ENCODE assay signal across 8 mouse cellular contexts in the genomic region with DNA sequence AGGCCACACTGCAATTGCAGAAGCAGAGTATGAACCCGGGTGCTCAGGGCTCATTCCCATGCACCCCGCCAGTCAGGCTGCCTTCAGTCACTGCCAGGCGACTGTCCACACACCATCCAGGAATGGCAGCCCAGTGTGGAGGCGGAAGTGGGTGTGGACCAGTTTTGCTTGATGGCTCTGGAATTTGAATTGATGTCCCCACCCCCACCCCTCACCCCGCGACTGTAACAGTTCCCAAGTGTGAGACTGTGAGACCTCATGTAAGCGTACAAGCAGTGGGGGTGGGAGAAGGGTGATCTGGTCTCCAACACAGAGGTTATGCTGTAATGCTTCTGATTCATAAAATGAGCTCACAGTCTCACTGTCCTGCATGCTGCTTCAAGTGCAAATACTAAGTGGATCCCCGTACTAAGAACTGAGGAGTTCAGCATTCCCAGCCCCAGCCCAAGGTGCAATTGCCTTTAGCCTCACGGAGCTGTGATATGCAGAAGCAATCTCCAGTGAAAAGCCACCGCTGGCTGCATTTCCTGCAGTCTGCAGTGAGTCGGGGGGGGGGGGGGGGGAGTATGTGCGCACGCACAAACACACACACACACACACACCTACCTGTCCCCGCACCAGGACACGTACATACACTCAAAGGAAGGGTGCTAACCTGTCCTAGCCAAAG. TPM values are rescaled to one million over a fixed set of nuclear protein-coding genes. Genes with fewer than 3 reads are reported as not detected.
DNase-seq lines count a peak whose midpoint lies in the region; ATAC-seq and TF ChIP-seq lines count a peak whose summit lies in the region.

No protein-coding gene starts in this region.

- H3K4me3 ChIP-seq in lung, embryonic 15.5 days, result no peak overlapping the region
- peak overlapping the region; percentile 12; the same call in 1 of the 2 replicates for H3K4me3 ChIP-seq in brown adipose tissue, adult 24 weeks (ENCODE audit: insufficient read depth, low read depth, low read length)
- H3K4me3 ChIP-seq in intestine, embryonic 15.5 days (replicated peaks), result no peak overlapping the region
- H3K4me3 ChIP-seq in myocyte, result no peak overlapping the region

- 31% methylated on average over 13 of the region's 15 CpGs for WGBS in lung, embryonic 15.5 days
- 43% methylated on average over 15 of the region's 15 CpGs for WGBS in intestine, embryonic 15.5 days

- H3K4me1 ChIP-seq in lung, embryonic 15.5 days, result peaks cover 81% of the 10 kb centered on the region
- H3K4me1 ChIP-seq in brown adipose tissue, adult 24 weeks (ENCODE audit: control insufficient read depth, insufficient read depth, insufficient read length, low read length), result peaks cover 61% of the 10 kb centered on the region
- peaks cover 74% of the 10 kb centered on the region for H3K4me1 ChIP-seq in intestine, embryonic 15.5 days (replicated peaks)

- no peak overlapping the region for H3ac ChIP-seq in myocyte (ENCODE audit: control insufficient read depth, insufficient read length)

- H3K27ac ChIP-seq in lung, embryonic 15.5 days, result 0 out of 2 replicates have a peak overlapping the region, but pooled peaks have one; percentile 15
- H3K27ac ChIP-seq in brown adipose tissue, adult 24 weeks (replicated peaks; ENCODE audit: low read depth, low read length), result no peak overlapping the region
- H3K27ac ChIP-seq in intestine, embryonic 15.5 days, result no peak overlapping the region

- peak; percentile 24 for TF ChIP-seq POLR2A in myocyte (IDR thresholded peaks at IDR 0.05; ENCODE audit: insufficient read length, low read depth)

- no peaks in the 10 kb centered on the region for H3K9me3 ChIP-seq in lung, embryonic 15.5 days
- H3K9me3 ChIP-seq in intestine, embryonic 15.5 days, result no peaks in the 10 kb centered on the region

- no peak for DNase-seq in lung, adult 18-20 months
- no peak for DNase-seq in cerebellum, adult 8-10 months
- no peak for DNase-seq in ovary, adult 18-20 months (ENCODE audit: low spot score)

- H3K9ac ChIP-seq in lung, embryonic 15.5 days, result no peak overlapping the region
- H3K9ac ChIP-seq in intestine, embryonic 15.5 days, result 0 out of 2 replicates have a peak overlapping the region, but pooled peaks have one; percentile 3

- H3K27me3 ChIP-seq in lung, embryonic 15.5 days, result no peaks in the 10 kb centered on the region
- no peaks in the 10 kb centered on the region for H3K27me3 ChIP-seq in intestine, embryonic 15.5 days (replicated peaks)
- H3K27me3 ChIP-seq in myocyte (ENCODE audit: control insufficient read depth, insufficient read depth, insufficient read length), result no peaks in the 10 kb centered on the region

- peak overlapping the region; percentile 94 for H3K4me2 ChIP-seq in lung, embryonic 15.5 days
- H3K4me2 ChIP-seq in intestine, embryonic 15.5 days (replicated peaks), result peak overlapping the region; percentile 26
- peak overlapping the region; percentile 93 for H3K4me2 ChIP-seq in myocyte (ENCODE audit: low read depth)

- no peaks in the 10 kb centered on the region for H3K36me3 ChIP-seq in lung, embryonic 15.5 days
- peaks cover 8% of the 10 kb centered on the region; the same call in 1 of the 2 replicates for H3K36me3 ChIP-seq in intestine, embryonic 15.5 days
- H3K36me3 ChIP-seq in myocyte (ENCODE audit: control insufficient read depth, insufficient read depth), result peaks cover 6% of the 10 kb centered on the region

- no peak for ATAC-seq in lung, embryonic 15.5 days (ENCODE audit: borderline replicate concordance, extremely low read depth, low FRiP score, low TSS enrichment)
- no peak for ATAC-seq in intestine, embryonic 15.5 days
- ATAC-seq in inflammation-experienced regulatory T-cells, adult 6 months, result no peak

- peaks cover 76% of the 10 kb centered on the region for H3K79me2 ChIP-seq in myocyte (ENCODE audit: control insufficient read depth, insufficient read depth)

TF ChIP-seq in myocyte, 11 proteins besides CTCF, POLR2A, EP300 and RAD21:
- TF ChIP-seq E2F4 (IDR thresholded peaks at IDR 0.05; ENCODE audit: insufficient read depth), result no peak
- no peak for TF ChIP-seq POLR2AphosphoS2 (IDR thresholded peaks at IDR 0.05; ENCODE audit: insufficient read length, low read depth)
- no peak for TF ChIP-seq MAX (IDR thresholded peaks at IDR 0.05; ENCODE audit: low read depth)
- TF ChIP-seq MYOG (IDR thresholded peaks at IDR 0.05; ENCODE audit: control insufficient read depth in 1 of 3, insufficient read depth in 1 of 3, insufficient read length in 2 of 3, low read depth in 2 of 3), result no peak
- no peak for TF ChIP-seq TCF3 (IDR thresholded peaks at IDR 0.05; ENCODE audit: insufficient read length, low read depth)
- no peak for TF ChIP-seq MYOD1 (IDR thresholded peaks at IDR 0.05; ENCODE audit: control insufficient read depth in 1 of 3, insufficient read length in 2 of 3, low read depth in 2 of 3)
- TF ChIP-seq REST (IDR thresholded peaks at IDR 0.05; ENCODE audit: insufficient read depth, insufficient read length), result no peak
- TF ChIP-seq TCF12 (IDR thresholded peaks at IDR 0.05; ENCODE audit: insufficient read depth, poor library complexity, severe bottlenecking), result no peak
- no peak for TF ChIP-seq SRF (IDR thresholded peaks at IDR 0.05; ENCODE audit: control insufficient read depth, insufficient read length, low read depth)

RNA-seq across cellular contexts. Expression of a gene that starts 28.4 kb away (rescaled TPM):
- polyA plus RNA-seq in lung, embryonic 15.5 days (2015; fragmentation: Nextera tagmentation; extraction: Ambion mirVana), result 11.7 and 12.5 TPM in 2 replicates
- polyA plus RNA-seq in brown adipose tissue, adult 24 weeks (2012; ENCODE audit: insufficient read depth, insufficient read length, missing spikeins), result 6.9 and 9.5 TPM in 2 replicates
- polyA plus RNA-seq in intestine, embryonic 15.5 days (2015; fragmentation: Nextera tagmentation; extraction: Ambion mirVana), result 7.2 and 7.7 TPM in 2 replicates
- 13.7 TPM for polyA plus RNA-seq in myocyte (2012; fragmentation: generic; extraction: Trizol)
- polyA plus RNA-seq in inflammation-experienced regulatory T-cells, adult 6 months (2017; shearing (Covaris generic)), result 1 to 10 TPM; 3.9 to 9.5 (median 7.2) TPM

RNA-seq across cellular contexts. Expression of a gene that starts 42.0 kb away (rescaled TPM):
- 1.8 TPM in 2 replicates for polyA plus RNA-seq in lung, embryonic 15.5 days (2015; fragmentation: Nextera tagmentation; extraction: Ambion mirVana)
- not detected in 2 replicates for polyA plus RNA-seq in brown adipose tissue, adult 24 weeks (2012; ENCODE audit: insufficient read depth, insufficient read length, missing spikeins)
- 0.59 and 0.63 TPM in 2 replicates for polyA plus RNA-seq in intestine, embryonic 15.5 days (2015; fragmentation: Nextera tagmentation; extraction: Ambion mirVana)
- polyA plus RNA-seq in myocyte (2012; fragmentation: generic; extraction: Trizol), result 0.46 TPM
- polyA plus RNA-seq in inflammation-experienced regulatory T-cells, adult 6 months (2017; shearing (Covaris generic)), result under 1 TPM in 2 of 3 experiments, not detected in 1; 0.40 to 0.44 TPM

Comparison
In these comparisons a context has a peak if more than half of its experiments do, and no peak if none do; other contexts are left out.
1. H3K4me2 ChIP-seq: peak in every context shown above with its lines; median percentile 94 in lung, embryonic 15.5 days; 93 in myocyte; 26 in intestine, embryonic 15.5 days.